Mouse (Mus musculus) layer of hippocampus, adult 9-10 months (tissue): ENCODE data around the gene Hscb.
A peak's percentile ranks its signal among the peaks of the same experiment; 100 is the strongest.

Experiments used
- DNase-seq: peaks from one replicate; pipeline ENCODE4 v3.0.0; 2022; ENCODE audit warnings: low spot score

Hscb gene

DNA sequence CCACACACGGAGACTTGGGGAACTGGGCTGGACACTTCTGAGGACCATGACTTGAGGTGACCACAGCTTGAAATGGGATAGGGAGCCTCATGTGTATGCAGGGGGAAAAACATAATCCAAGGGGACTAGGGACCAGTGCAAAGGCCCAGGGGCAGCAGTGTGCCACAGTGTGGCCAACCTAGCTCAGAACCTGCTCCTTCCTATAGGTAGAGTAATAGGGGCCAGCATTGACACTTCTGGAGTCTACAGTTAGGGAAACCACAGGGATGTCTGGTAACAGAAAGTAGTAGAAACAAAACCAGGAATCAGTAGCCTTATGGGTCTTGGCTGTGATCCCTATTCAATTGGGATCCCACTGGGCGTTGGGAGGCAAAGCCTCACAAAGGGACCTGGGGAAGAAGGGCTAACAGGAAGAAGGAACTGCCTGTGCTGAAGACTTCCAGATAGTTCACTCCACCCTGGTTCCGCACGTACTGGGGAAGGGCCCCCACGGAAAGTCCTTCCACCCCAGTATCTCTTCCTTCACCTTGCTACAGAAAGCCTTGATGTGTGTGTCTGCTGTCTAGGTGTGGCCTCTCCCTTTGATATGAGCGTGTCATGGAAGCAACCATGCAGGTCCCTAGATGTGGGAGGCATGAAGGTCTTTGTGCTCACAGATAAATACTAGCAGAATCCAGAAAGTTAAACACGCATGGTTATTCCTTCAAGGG lies 57.9 kb downstream of the Hscb start:
- no peak for DNase-seq

DNA sequence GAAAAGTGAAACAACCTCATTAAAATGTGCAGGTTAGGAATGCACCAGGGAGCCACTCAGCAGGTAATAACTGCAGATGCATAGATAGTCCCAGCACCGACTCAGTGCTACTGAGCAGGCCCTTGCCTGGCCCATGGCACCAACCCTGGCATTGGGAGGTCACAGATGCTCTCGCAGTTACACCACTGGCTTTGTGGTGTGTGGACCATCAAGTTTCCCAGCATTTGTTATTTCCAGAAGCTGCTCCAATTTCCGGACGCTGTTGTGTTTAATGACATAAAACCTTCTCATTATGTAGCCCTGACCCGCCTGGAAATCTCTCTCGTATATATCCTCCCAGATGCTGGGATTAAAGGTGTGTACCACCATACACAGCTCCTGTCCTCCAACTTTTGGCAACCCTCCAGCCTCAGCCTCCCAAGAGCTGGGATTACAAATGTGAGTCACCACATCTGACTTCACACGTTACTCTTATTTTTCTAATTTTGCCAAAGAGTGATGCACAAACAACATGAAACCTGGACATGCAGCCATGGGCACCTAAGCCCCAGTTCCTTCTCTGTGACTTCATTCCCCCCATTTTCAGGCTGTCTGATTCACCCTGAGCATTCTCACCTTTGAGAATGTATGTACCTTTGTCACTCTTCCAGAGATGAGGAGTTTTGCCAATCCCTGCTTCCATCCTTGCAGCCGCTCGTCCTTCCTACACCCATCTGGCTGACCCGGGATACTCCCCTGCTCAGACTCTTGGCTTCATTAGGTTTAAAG lies 58.6 kb downstream of the Hscb start:
- no peak for DNase-seq

DNA sequence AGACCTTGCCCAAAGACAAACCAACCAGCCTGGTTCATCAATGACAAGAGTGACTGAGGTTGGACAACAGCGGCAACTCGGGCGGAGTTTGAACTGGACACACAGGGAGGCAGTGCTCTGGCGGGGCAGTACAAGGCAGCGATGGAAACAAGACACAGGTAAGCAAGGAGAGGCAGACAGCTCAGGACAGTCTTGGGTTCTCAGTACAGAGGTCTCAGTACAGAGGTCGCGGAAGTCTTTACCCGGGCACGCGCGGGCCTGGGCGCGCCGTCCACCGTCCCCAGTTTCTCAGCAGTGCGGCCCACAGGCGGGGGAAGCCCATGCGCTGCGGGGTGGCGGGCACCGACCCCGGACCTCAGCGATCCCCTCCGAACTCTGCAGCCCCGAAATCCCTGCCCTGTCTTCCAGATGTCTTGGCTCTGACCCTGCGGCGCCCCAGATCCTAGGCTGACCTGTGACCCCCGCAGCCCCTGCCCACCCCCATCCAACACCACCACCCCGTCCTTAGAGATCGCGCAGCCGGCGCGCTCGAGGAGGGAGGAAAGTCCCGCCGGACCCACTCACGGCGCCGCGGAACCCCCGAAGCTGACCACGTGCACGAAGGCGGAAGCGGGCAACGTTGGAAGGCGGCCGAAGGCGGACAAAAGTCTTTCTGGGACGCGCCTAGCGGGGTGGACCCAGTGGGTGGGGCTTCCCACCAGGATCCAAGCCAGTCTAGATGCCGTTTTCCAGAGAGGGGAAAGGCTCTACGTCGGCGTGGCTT lies 59.4 kb downstream of the Hscb start, which contains the start of gene Pus1:
TSS of gene Pus1 (minus strand) at position 662 of the 763 bp plus-strand sequence.
- peak; percentile 63 for DNase-seq

DNA sequence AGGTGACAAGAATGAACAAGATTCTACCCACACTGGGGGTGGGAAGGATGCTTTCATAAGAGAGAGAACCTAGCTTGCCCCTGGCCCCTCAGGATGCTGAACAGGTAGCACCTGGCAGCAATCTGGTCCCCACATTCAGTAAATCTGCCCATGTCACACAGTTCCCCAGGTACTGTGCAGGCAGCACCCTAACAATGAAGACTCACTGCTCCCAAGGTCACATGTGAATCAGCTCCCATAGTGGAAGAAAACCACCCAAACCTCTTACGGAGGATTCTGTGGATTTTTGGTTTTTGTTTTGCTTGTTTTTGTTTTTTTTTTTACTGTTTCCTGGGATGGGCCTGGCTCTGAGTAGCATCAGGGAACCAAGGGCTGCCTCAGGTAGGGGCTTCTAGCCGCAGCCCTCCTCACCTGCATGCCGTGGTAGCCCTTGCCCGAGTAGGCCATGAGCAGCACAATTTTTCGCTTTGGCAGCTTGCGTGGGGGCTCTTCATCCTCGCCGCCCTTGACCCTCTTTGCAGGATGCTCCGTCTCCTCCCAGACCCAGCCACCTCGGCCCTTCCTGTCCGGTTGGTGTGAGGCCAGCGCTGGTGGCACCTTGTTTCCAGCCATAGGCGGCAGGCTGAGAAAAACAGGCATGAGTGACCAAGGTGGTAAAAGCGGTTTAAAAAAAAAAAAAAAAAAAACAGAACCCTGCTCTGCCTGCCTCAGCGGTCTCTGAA lies 60.1 kb downstream of the Hscb start:
- DNase-seq, result no peak
